Mouse (Mus musculus) lung, adult 2 months (tissue): ENCODE results near the gene Inha. TPM values are rescaled to one million over a fixed set of nuclear protein-coding genes. Genes with fewer than 3 reads are reported as not detected.

ENCODE experiments used
- DNase-seq: peaks from one replicate; pipeline ENCODE4 v3.0.0; 2022
- H3K4me1 ChIP-seq: fragments of 200-500 bp; 2 replicates; pipeline ENCODE4 v1.6.1; 2011; ENCODE audit warnings: low read length; ENCODE audit not compliant: control insufficient read depth, insufficient read depth
- H3K4me3 ChIP-seq: fragments of 200-500 bp; replicated peaks from 2 replicates; pipeline ENCODE3; 2011; ENCODE audit warnings: low read depth, mild to moderate bottlenecking, control low read depth, low read length; ENCODE audit errors: extremely low read depth
- CTCF ChIP-seq: fragments of 200-500 bp; IDR thresholded peaks from 2 replicates; pipeline ENCODE4 v1.5.1; 2011; ENCODE audit warnings: mild to moderate bottlenecking, low read length, control low read depth; ENCODE audit not compliant: insufficient read depth
- POLR2A ChIP-seq: fragments of 200-500 bp; IDR thresholded peaks from 2 replicates; pipeline ENCODE4 v1.6.1; 2011; ENCODE audit warnings: low read depth, mild to moderate bottlenecking, control low read depth, low read length, borderline replicate concordance; ENCODE audit errors: extremely low read depth
- WGBS: fragments of 180-500 bp; shearing (Covaris S2); methylation state at CpG from one replicate; pipeline ENCODE4 v1.1.7; 2018; 5-methylcytosine and 5-hydroxymethylcytosine counted together
- polyA plus RNA-seq: library from polyadenylated mRNA; depleted of rRNA; stranded (reverse); fragments of >200 nt; gene quantifications from 2 replicates; pipeline ENCODE4 v1.2.3, GENCODE M21; 2012

The Inha gene
- polyA plus RNA-seq, 1 experiment = 14.3 TPM

GRCm38 (mm10) chr1:75469287-75469825 lies 37.5 kb upstream of the Inha start:
- no peak overlapping the region for H3K4me3 ChIP-seq
- no peak for DNase-seq
- 75% methylated on average over 17 of the region's 17 CpGs for WGBS
- no peak for TF ChIP-seq CTCF
- TF ChIP-seq POLR2A = no peak
- H3K4me1 ChIP-seq = no peaks in the 10 kb centered on the region

- DNase-seq = no peak
- TF ChIP-seq POLR2A = no peak
- TF ChIP-seq CTCF = no peak
- H3K4me3 ChIP-seq = no peak overlapping the region
- 95% methylated on average over 11 of the region's 11 CpGs for WGBS
- H3K4me1 ChIP-seq = peaks cover 14% of the 10 kb centered on the region; the same call in 1 of the 2 replicates
Observed at GRCm38 (mm10) chr1:75476441-75476840, 30.4 kb upstream of the Inha start.

- H3K4me1 ChIP-seq = peaks cover 14% of the 10 kb centered on the region; the same call in 1 of the 2 replicates
- 16% methylated on average over 35 of the region's 35 CpGs for WGBS
- peak; percentile 62 for TF ChIP-seq CTCF
- TF ChIP-seq POLR2A = no peak
- H3K4me3 ChIP-seq = no peak overlapping the region
- DNase-seq = peak; percentile 86
Observed at GRCm38 (mm10) chr1:75477264-75477965, 29.5 kb upstream of the Inha start.

- Histone ChIP-seq H3K4me3 (no peak overlapping the region), H3K4me1 (peaks cover 14% of the 10 kb centered on the region; the same call in 1 of the 2 replicates)
- no peak for TF ChIP-seq CTCF
- no peak for TF ChIP-seq POLR2A
- DNase-seq = no peak
- 44% methylated on average over 3 of the region's 3 CpGs for WGBS
Observed at GRCm38 (mm10) chr1:75477966-75478290, 28.9 kb upstream of the Inha start.

GRCm38 (mm10) chr1:75478497-75478896 lies 28.4 kb upstream of the Inha start:
- DNase-seq = no peak
- Histone ChIP-seq H3K4me3 (peak overlapping the region; percentile 89), H3K4me1 (peaks cover 14% of the 10 kb centered on the region; the same call in 1 of the 2 replicates)
- TF ChIP-seq CTCF (no peak), POLR2A (no peak)
- under 1% methylated on average over 25 of the region's 25 CpGs for WGBS

GRCm38 (mm10) chr1:75478916-75479634 lies 27.8 kb upstream of the Inha start, which contains the start of the genes Chpf and Tmem198:
Chpf (minus strand) TSS chr1:75479307.
Tmem198 (plus strand) TSS chr1:75479532.
- Histone ChIP-seq H3K4me3 (peak within 1 kb of the TSS; percentile 89), H3K4me1 (peaks cover 14% of the 10 kb centered on the region; the same call in 1 of the 2 replicates)
- TF ChIP-seq POLR2A = 0 out of 2 replicates have a peak, but pooled peaks have one; percentile 5
- no peak for TF ChIP-seq CTCF
- under 1% methylated on average over 75 of the region's 76 CpGs for WGBS
- peak; percentile 96 for DNase-seq

- Histone ChIP-seq H3K4me1 (peaks cover 14% of the 10 kb centered on the region; the same call in 1 of the 2 replicates), H3K4me3 (peak overlapping the region; percentile 45)
- no peak for DNase-seq
- WGBS = 2% methylated on average over 24 of the region's 24 CpGs
- no peak for TF ChIP-seq POLR2A
- no peak for TF ChIP-seq CTCF
Observed at GRCm38 (mm10) chr1:75479635-75479989, 27.3 kb upstream of the Inha start.

- H3K4me1 ChIP-seq = peaks cover 14% of the 10 kb centered on the region; the same call in 1 of the 2 replicates
- WGBS = 21% methylated on average over 13 of the region's 13 CpGs
- no peak for DNase-seq
- TF ChIP-seq POLR2A (no peak), CTCF (no peak)
- H3K4me3 ChIP-seq = no peak overlapping the region
Observed at GRCm38 (mm10) chr1:75480036-75480435, 26.8 kb upstream of the Inha start.

- H3K4me3 ChIP-seq = no peak overlapping the region
- TF ChIP-seq CTCF = no peak
- peaks cover 14% of the 10 kb centered on the region; the same call in 1 of the 2 replicates for H3K4me1 ChIP-seq
- WGBS = 82% methylated on average over 7 of the region's 7 CpGs
- no peak for DNase-seq
Observed at GRCm38 (mm10) chr1:75480735-75481134, 26.1 kb upstream of the Inha start.

GRCm38 (mm10) chr1:75486561-75486960 lies 20.3 kb upstream of the Inha start:
- no peak for DNase-seq
- Histone ChIP-seq H3K4me1 (peaks cover 2% of the 10 kb centered on the region; the same call in 1 of the 2 replicates), H3K4me3 (no peak overlapping the region)
- no peak for TF ChIP-seq POLR2A
- no peak for TF ChIP-seq CTCF
- 37% methylated on average over 24 of the region's 24 CpGs for WGBS
